In the genomic region with DNA sequence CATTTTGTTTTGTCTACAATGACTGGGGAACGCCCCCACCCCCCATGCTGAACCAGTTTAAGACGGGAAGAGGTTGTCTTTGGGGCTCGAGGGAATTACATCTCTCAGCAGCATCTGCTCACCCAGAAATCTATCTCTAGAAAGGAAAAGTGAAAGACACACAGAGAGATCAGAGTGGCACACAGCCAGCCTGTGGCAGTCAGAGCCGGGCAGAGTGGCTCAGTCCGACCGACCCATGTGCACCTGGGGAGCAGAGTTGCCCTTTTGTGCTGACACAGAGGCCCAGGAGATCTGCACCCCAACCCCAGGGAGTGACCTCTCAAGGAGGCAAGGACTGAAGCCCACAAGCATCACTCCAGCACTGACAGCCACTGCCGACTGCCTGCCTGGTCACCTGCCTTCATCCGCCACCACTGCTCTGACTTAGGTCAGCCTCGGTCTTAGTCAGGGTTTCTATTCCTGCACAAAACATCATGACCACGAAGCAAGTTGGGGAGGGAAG, we compare ENCODE assay signal across 17 mouse cellular contexts. TPM values are rescaled to one million over a fixed set of nuclear protein-coding genes. Genes with fewer than 3 reads are reported as not detected.
A peak's percentile ranks its signal among the peaks of the same experiment; 100 is the strongest.
DNase-seq lines count a peak whose midpoint lies in the region; ATAC-seq lines count a peak whose summit lies in the region.
"Had no signal": no experiment of that assay in that cellular context is flagged by ENCODE, and none has a peak within 500 bp of the region (broad histone marks: within the 10 kb centered on the region; RNA-seq: fewer than 3 reads in every experiment).

No protein-coding gene starts in this region.

- peak; percentile 29 for DNase-seq in cerebellum, adult 11-12 months
- DNase-seq in cerebellum, adult 9-10 months: no peak
- peak; percentile 17 for DNase-seq in thymus, postnatal 0 days (ENCODE audit: low spot score)
- DNase-seq in thymus, postnatal 4 days: no peak
- DNase-seq in urinary bladder, postnatal 14 days (ENCODE audit: low spot score): no peak
- DNase-seq in retina, postnatal 1 day: no peak
- DNase-seq: cerebellum, adult 18-20 months; heart, postnatal 10 days; layer of hippocampus, adult 9-11 months; right cerebral cortex, postnatal 25 days had no signal

- no peak overlapping the region for H3K4me2 ChIP-seq in forebrain, embryonic 15.5 days (replicated peaks)
- H3K4me2 ChIP-seq: forebrain, embryonic 13.5 days; limb, embryonic 15.5 days had no signal

- H3K36me3 ChIP-seq in megakaryocyte, embryonic 14.5 days (replicated peaks; ENCODE audit: low read length): peaks cover 86% of the 10 kb centered on the region
- no peaks in the 10 kb centered on the region for H3K36me3 ChIP-seq in forebrain, embryonic 15.5 days
- H3K36me3 ChIP-seq: limb, embryonic 15.5 days had no signal

- H3K4me1 ChIP-seq in megakaryocyte, embryonic 14.5 days: peaks cover 100% of the 10 kb centered on the region
- H3K4me1 ChIP-seq in forebrain, embryonic 15.5 days: no peaks in the 10 kb centered on the region

- H3K9ac ChIP-seq in forebrain, embryonic 15.5 days (replicated peaks): no peak overlapping the region
- H3K9ac ChIP-seq: forebrain, embryonic 13.5 days; limb, embryonic 15.5 days had no signal

- H3K4me3 ChIP-seq in megakaryocyte, embryonic 14.5 days (replicated peaks): peak overlapping the region; percentile 74
- H3K4me3 ChIP-seq in forebrain, embryonic 15.5 days: no peak overlapping the region
- H3K4me3 ChIP-seq: forebrain, embryonic 13.5 days; limb, embryonic 15.5 days had no signal

- ATAC-seq in forebrain, embryonic 15.5 days (replicated peaks): no peak
- ATAC-seq: forebrain, embryonic 13.5 days; hindbrain, postnatal 0 days had no signal

- 0 out of 2 replicates have a peak, but pooled peaks cover 7% of the 10 kb centered on the region for H3K9me3 ChIP-seq in megakaryocyte, embryonic 14.5 days
- no peaks in the 10 kb centered on the region for H3K9me3 ChIP-seq in forebrain, embryonic 15.5 days
- H3K9me3 ChIP-seq: forebrain, embryonic 13.5 days; limb, embryonic 15.5 days had no signal

- H3K27ac ChIP-seq in forebrain, embryonic 15.5 days (replicated peaks): no peak overlapping the region
- H3K27ac ChIP-seq: forebrain, embryonic 13.5 days; hindbrain, postnatal 0 days; kidney, postnatal 0 days; limb, embryonic 15.5 days; stomach, postnatal 0 days had no signal

- no peaks in the 10 kb centered on the region for H3K27me3 ChIP-seq in megakaryocyte, embryonic 14.5 days (replicated peaks)
- H3K27me3 ChIP-seq in forebrain, embryonic 15.5 days: no peaks in the 10 kb centered on the region
- H3K27me3 ChIP-seq: forebrain, embryonic 13.5 days; limb, embryonic 15.5 days had no signal

- WGBS in forebrain, embryonic 15.5 days: 82% methylated on average over 10 of the region's 10 CpGs

RNA-seq across cellular contexts. Expression of gene Sema4d, which starts 50.9 kb away (rescaled TPM):
- polyA plus RNA-seq in thymus, postnatal 0 days (2015; fragmentation: Nextera tagmentation; extraction: Ambion mirVana): 55.9 and 58.5 TPM in 2 replicates
- 55.2 and 58.6 TPM in 2 replicates for polyA plus RNA-seq in megakaryocyte, embryonic 14.5 days (2012; ENCODE audit: insufficient read depth, low replicate concordance)
- polyA plus RNA-seq in forebrain, embryonic 15.5 days (2015; fragmentation: Nextera tagmentation; extraction: Ambion mirVana): 18.7 and 20.7 TPM in 2 replicates

Comparison
In these comparisons a context has a peak if more than half of its experiments do, and no peak if none do; other contexts are left out.
1. DNase-seq: peak in cerebellum, adult 11-12 months (single experiment) and thymus, postnatal 0 days (single experiment); none in cerebellum, adult 9-10 months (single experiment), thymus, postnatal 4 days (single experiment), urinary bladder, postnatal 14 days (single experiment) and retina, postnatal 1 day (single experiment).